In the genomic region with DNA sequence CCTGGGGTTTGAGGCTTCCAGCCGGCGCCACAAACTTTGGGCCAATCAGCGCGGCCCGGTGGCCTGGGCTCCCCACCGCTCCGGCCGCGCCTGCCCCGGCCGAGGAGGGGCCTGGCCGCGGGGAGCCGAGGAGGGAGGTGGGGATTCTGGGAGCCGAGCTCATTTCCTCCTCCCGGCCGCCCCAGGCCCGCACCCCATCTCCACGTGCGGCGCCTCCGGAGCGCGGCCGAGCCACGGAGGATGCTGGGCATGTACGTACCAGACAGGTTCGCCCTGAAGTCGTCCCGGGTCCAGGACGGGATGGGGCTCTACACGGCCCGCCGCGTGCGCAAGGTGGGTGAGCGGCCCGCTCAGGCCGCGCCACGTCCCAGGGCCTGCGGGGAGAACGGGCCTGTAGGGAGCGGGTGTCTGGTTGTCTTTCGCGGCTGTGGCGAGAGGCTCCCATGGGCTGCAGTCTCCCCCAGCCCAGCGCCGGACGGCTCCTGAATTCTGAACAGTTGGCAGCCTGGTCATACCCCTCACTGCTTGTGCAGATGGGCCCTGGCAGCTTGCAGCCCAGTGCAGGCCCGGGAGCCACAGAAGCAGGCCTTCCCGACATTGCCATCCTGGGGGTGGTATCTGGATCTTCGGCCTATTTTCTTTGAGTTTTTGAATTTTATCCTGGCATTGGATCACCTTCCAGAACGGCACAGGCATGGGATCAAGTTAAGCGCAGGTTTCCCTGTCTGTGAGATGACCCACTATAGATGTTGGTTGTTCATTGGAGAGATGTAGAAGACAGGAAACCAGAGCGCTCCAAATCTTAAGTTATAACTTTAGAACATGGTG, we compare ENCODE assay signal across 7 mouse cellular contexts. TPM values are rescaled to one million over a fixed set of nuclear protein-coding genes. Genes with fewer than 3 reads are reported as not detected.
DNase-seq lines count a peak whose midpoint lies in the region; ATAC-seq lines count a peak whose summit lies in the region.

Gene Prdm5, plus strand, starts transcription at position 128 of the 828 bp plus-strand sequence.

- ATAC-seq in inflammation-experienced regulatory T-cells, adult 6 months, result peak; percentile 59
- ATAC-seq in megakaryocyte progenitor cell, adult 5-6 weeks (replicated peaks; ENCODE audit: poor library complexity), result peak; percentile 82

- peak; percentile 78 for DNase-seq in adrenal gland, postnatal 10 days
- DNase-seq in embryo, embryonic 10 days (ENCODE audit: low spot score), result peak; percentile 83
- peak; percentile 74 for DNase-seq in gastrocnemius, postnatal 25 days
- DNase-seq in left cerebral cortex, postnatal 14 days (ENCODE audit: low spot score in 2 of 2), result peak; percentile 13 to 27
- peak; percentile 48 for DNase-seq in right cerebral cortex, postnatal 4 days

- intact Hi-C loops in left cerebral cortex, postnatal 14 days (cut with DNase I), result no loop called here

RNA-seq across cellular contexts. Expression of gene Prdm5, which starts in this region (rescaled TPM):
- total RNA-seq in adrenal gland, postnatal 10 days (2021), result 10 to 100 TPM in 1 of 2 experiments, 1 to 10 TPM in 1; 9.9 to 16.2 TPM
- 1 to 10 TPM; 2.6 to 2.9 TPM for total RNA-seq in gastrocnemius, postnatal 25 days (2021)
- 1 to 10 TPM; 1.5 to 4.7 (median 4.4) TPM for polyA plus RNA-seq in inflammation-experienced regulatory T-cells, adult 6 months (2017; shearing (Covaris generic))
- total RNA-seq in left cerebral cortex, postnatal 14 days (2021), result 1 to 10 TPM; 2.8 to 3.5 TPM
- 11.0 and 15.6 TPM in 2 replicates for total RNA-seq in megakaryocyte progenitor cell, adult 5-6 weeks (2015)
- 13.0 and 13.9 TPM in 2 replicates for total RNA-seq in megakaryocyte progenitor cell, adult 5-6 weeks (2017)

Comparison
In these comparisons a context has a peak if more than half of its experiments do, and no peak if none do; other contexts are left out.
1. Peak in every context shown above with its lines: DNase-seq and ATAC-seq.
2. DNase-seq: peak in every context shown above with its lines; median percentile 83 in embryo, embryonic 10 days; 78 in adrenal gland, postnatal 10 days; 74 in gastrocnemius, postnatal 25 days; 48 in right cerebral cortex, postnatal 4 days; 20 in left cerebral cortex, postnatal 14 days.